Mouse (Mus musculus) embryo, embryonic 10.5 days (tissue): ENCODE data around the gene Hmcn2.

Experiments
- DNase-seq: peaks from one replicate; pipeline ENCODE4 v3.0.0-alpha.2; 2015; ENCODE audit warnings: low spot score

The Hmcn2 gene

DNA sequence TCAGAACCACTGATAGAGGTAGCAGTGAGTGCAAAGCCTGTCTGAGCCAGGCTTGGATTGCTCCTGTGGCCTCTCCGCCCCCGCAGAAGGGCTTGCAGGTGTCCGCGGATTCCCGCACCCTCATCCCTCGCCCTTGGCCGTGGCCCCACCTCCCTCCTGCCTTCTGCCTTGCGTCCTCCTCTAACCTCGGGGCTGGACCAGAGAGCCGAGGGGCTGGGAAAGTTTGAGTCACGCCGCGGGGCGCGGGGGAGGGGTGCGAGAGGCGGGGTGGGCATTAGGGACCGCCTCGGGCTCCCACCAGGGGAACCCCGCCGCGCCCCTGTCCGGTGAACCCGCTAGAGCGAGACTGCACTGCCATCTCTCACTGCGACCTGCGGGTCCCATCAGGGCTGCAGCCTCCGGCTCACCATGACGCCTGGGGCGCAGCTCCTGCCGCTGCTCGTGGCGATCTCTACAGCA, at the start of gene Hmcn2:
Hmcn2 (plus strand) TSS at position 409 of the 459 bp plus-strand sequence.
- DNase-seq: no peak

DNA sequence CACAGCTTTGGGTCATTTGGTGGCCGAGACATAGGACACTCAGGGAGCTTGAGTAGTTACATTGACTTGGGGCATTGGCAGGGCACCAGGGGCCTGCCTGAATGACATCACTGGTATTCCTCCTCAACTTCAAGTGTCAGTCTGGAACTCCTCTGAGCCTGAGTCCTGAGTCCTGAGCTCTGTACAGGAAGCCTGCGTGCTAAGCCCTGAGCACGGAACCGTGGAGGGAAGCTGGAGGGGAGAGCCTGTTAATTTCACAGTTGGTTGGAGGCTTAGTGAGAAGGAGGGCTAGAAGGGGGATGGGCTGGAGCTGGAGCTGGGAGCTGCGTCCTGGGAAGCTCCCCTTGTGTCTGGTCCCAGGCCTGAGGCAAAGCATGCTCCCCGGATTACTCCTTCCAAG, 46.8 kb upstream of the Hmcn2 start:
- peak; percentile 41 for DNase-seq

GRCm38 (mm10) chr2:31268631-31269030, 45.6 kb upstream of the Hmcn2 start:
- DNase-seq: no peak

DNA sequence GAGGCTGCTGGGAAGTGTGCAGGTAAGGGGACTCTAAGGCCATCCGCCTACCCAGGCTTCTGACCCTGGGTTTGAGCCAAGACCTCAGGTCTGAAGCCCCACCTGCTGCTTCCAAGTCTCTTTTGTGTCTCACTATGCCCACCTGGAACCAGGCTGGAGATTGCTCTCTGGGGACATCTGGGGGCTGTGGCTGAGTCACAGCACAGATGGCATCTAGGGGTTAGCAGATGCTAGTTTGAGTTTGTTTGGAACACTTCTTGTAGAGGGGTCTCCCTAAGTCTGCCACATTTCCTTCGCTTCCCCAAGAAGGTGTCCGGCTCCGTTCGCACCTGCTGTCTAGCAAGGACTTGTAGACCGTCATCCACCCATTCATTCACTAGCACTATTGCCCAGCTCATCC, 45.0 kb upstream of the Hmcn2 start:
- no peak for DNase-seq

- no peak for DNase-seq
These were observed 44.4 kb upstream of the Hmcn2 start for GRCm38 (mm10) chr2:31269847-31270246.

DNA sequence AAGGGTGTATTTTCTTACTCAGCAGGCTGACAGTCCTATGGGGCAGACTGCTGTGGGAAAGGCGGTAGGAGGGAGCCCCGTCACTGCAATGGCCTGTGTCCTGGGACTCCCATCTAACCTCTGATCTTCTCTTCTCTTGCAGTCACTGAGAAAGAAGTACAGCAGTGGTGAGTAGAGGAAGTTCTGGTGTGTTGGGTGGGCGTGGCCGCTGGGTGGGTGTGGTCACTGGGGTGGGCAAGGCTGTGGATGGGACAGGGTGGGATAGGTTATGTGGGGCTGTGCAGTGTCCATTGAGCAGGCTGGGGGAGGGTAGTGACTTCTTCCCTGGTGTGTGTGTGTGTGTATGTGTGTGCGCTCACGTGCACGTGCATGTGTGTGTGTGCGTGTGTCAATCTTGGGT, 43.7 kb upstream of the Hmcn2 start:
- DNase-seq: no peak

DNA sequence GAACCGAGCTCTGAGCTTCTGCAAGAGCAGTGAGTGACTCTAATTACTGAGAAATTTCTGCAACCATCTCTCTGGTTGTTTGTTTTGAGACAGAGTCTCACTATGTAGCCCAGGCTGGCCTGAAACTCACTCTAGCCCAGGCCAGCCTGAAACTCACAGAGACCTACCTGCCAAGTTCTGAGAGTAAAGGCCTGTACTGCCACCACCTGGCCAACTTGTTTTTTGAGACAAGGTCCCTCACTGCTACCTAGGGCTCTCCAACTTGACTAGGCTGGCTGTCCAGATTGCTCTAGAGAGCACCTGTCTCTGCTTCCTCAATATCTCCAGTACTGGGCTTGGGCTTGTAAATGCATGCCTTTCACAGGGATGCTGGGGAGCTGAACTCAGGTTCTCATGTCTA, 43.1 kb upstream of the Hmcn2 start:
- no peak for DNase-seq

- DNase-seq: no peak
These were observed 39.2 kb upstream of the Hmcn2 start for GRCm38 (mm10) chr2:31274993-31275392.

DNA sequence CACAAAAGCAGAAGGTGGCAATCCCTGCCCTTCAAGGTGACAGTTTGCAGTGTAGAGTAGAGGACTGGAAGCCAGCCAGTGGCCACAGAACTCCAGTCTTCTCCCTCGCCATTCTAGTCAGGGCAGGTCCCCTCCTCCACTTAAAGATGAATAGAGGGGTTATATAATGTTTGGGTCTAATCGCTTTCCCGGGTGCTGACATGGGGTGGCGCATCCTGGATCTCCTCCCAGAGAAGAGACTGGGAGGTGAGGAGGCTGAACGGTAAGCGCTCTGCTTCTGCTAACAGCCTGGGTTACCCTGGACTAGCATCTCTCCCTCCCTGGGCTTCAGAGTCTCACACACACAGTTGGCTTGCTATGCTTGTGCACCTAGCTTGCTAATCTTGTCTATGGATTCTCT, 36.4 kb upstream of the Hmcn2 start:
- no peak for DNase-seq

DNA sequence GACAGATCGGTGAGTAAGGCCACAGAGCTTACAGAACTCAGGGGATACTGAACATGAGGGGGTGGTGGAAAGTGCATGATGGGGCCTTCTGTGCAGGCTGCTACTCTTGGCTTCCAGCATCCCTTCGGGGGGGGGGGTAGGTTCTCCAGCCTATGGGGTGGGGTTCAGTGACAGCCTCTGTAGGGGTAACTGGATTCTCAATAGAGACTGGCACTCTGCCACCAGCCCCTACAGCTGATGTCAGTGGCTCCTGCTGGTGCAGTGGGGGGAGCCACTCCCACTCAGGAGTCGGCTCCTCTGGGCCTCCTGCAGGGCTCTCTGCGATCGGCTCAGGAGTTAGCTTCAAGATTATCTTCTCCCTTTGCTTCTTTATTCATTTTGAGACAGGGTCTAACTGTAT, 35.7 kb upstream of the Hmcn2 start:
- no peak for DNase-seq

GRCm38 (mm10) chr2:31281138-31281537, 33.1 kb upstream of the Hmcn2 start:
- DNase-seq: no peak

DNA sequence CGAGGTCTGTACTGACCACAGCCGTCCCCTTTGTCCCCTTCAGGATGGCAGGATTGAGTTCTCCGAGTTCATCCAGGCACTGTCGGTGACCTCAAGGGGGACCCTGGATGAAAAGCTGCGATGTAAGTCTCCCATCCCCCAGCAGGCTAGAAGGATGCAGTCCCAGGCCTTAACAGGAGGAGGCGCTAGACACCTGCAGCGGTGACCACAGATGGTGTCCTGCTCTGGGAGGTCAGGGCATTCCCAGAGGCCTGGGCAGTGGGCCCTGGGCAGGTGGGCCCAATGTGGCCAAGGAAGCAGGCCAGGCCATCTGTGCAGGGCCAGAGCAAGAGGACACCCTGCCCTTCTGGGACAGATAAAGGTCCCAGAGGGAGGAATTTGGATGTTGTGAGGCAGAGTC, 31.9 kb upstream of the Hmcn2 start:
- DNase-seq: peak; percentile 35

- no peak for DNase-seq
These were observed 31.3 kb upstream of the Hmcn2 start for GRCm38 (mm10) chr2:31282880-31283279.

DNA sequence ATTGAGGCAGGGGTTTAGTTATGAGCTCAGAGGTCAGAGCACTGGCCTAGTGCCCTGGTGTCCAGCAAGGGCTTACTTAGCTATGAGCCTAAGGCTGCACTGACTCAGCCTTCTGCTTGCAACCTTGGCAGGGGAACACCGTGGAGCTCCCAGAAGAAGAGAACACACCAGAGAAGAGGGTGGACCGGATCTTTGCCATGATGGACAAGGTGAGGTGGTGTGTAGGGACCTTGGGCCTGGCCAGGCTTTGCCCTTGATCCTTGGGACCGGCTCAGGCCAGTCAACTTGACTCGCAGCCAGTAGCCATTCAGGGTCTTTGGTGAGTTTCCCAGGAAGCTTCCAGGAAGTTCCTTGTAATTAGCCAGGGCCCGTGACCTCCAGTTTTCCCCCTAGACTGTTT, 29.7 kb upstream of the Hmcn2 start:
- no peak for DNase-seq

- peak; percentile 82 for DNase-seq
These were observed 22.8 kb upstream of the Hmcn2 start for GRCm38 (mm10) chr2:31291421-31291820.

GRCm38 (mm10) chr2:31294985-31295384, 19.2 kb upstream of the Hmcn2 start:
- peak; percentile 81 for DNase-seq

- DNase-seq: no peak
These were observed 17.8 kb upstream of the Hmcn2 start for GRCm38 (mm10) chr2:31296395-31296794.

- DNase-seq: peak; percentile 85
These were observed 16.5 kb upstream of the Hmcn2 start for GRCm38 (mm10) chr2:31297602-31298268.

GRCm38 (mm10) chr2:31298814-31299213, 15.4 kb upstream of the Hmcn2 start:
- no peak for DNase-seq

DNA sequence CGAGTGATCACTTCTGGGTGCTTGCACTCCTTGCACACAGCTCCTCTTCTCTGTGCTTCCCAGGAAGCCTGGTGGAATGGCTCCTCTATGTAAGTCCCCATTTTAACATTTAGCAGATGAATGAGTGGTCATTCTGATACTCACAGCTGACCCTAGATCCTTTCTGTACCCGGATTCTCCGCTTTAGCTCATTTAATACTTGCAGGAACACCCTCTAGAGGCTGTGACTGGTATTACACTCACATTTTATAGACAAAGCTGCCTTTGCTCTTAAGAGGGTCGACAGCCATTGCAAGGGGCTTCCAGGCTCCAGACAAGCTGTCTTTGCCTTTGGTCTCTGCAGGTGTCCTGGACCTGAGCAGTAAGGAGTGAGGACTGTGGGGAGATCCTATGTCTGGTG, 14.9 kb upstream of the Hmcn2 start:
- peak; percentile 90 for DNase-seq

DNA sequence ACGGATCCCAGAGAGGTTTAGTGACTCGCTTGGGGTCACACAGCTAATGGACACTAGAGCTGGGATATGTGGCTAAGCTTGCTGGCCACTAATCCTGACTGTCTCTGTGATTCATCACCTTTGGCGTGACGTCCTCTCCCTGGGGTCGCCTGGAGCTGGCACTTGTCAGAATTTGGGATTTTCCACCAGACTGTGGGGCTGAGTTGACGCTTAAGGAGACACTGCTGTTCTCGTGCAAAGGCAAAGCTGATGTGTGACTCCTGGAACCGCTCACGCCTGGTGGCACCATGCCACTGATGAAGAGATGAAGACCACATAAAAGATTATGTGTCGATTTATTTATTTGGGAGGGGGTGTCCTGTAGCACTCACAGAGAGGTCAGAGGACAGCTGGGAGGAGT, 14.2 kb upstream of the Hmcn2 start:
- DNase-seq: no peak

- DNase-seq: no peak
These were observed 11.0 kb upstream of the Hmcn2 start for GRCm38 (mm10) chr2:31303177-31303576.

- no peak for DNase-seq
These were observed 10.0 kb upstream of the Hmcn2 start for GRCm38 (mm10) chr2:31304191-31304590.
